Mouse (Mus musculus) lung, embryonic 14.5 days (tissue): ENCODE results near the gene Anp32e. TPM values are rescaled to one million over a fixed set of nuclear protein-coding genes. Genes with fewer than 3 reads are reported as not detected.

Source experiments
- ATAC-seq: fragments of 200-750 bp; cut with Nextera tagmentation; 2 replicates; pipeline ENCODE4 v1.8.0; 2017; ENCODE audit warnings: mild to moderate bottlenecking, moderate TSS enrichment, moderate library complexity; ENCODE audit not compliant: insufficient read depth
- DNase-seq: peaks from one replicate; pipeline ENCODE4 v3.0.0-alpha.2; 2015
- H3K27ac ChIP-seq: fragments of 300-500 bp; sonication (generic); 2 replicates; pipeline ENCODE4 v1.5.1; 2014; ENCODE audit warnings: low read depth, mild to moderate bottlenecking, moderate library complexity
- H3K27me3 ChIP-seq: fragments of 300-500 bp; sonication (generic); 2 replicates; pipeline ENCODE4 v1.6.1; 2014; ENCODE audit warnings: low read length, control low read depth; ENCODE audit not compliant: insufficient read depth
- H3K36me3 ChIP-seq: fragments of 300-500 bp; sonication (generic); 2 replicates; pipeline ENCODE4 v1.6.1; 2014; ENCODE audit warnings: control low read depth; ENCODE audit not compliant: insufficient read depth
- H3K4me1 ChIP-seq: fragments of 300-500 bp; sonication (generic); 2 replicates; pipeline ENCODE4 v1.6.1; 2014; ENCODE audit warnings: antibody characterized with exemption, control low read depth; ENCODE audit not compliant: insufficient read depth
- H3K4me2 ChIP-seq: fragments of 300-500 bp; sonication (generic); 2 replicates; pipeline ENCODE4 v1.6.1; 2014; ENCODE audit warnings: mild to moderate bottlenecking
- H3K4me3 ChIP-seq: fragments of 300-500 bp; sonication (generic); 2 replicates; pipeline ENCODE4 v1.5.1; 2014; ENCODE audit warnings: low read depth, low read length
- H3K9ac ChIP-seq: fragments of 300-500 bp; sonication (generic); 2 replicates; pipeline ENCODE4 v1.6.1; 2014
- H3K9me3 ChIP-seq: fragments of 300-500 bp; sonication (generic); 2 replicates; pipeline ENCODE4 v1.6.1; 2016; ENCODE audit warnings: low read depth, low read length, control low read depth
- CTCF ChIP-seq: IDR thresholded peaks from 2 replicates; pipeline ENCODE4 v1.5.1; 2016; ENCODE audit warnings: antibody characterized with exemption, low read depth
- WGBS: fragments of 180-500 bp; shearing (Covaris S2); extraction: QIAGEN DNeasy Blood & Tissue Kit; methylation state at CpG from one replicate; pipeline ENCODE4 v1.1.7; 2014; 5-methylcytosine and 5-hydroxymethylcytosine counted together
- polyA plus RNA-seq: library from polyadenylated mRNA; unstranded; fragments of >200 nt; fragmentation: Nextera tagmentation; extraction: Ambion mirVana; gene quantifications from 2 replicates; pipeline ENCODE4 v1.2.1, GENCODE M21; 2014

Gene Anp32e
- polyA plus RNA-seq, 1 experiment from 2014 or later = 80.5 TPM

- Histone ChIP-seq H3K9ac (no peak overlapping the region), H3K4me1 (peaks cover 6% of the 10 kb centered on the region; the same call in 1 of the 2 replicates), H3K9me3 (no peaks in the 10 kb centered on the region), H3K36me3 (peaks cover 19% of the 10 kb centered on the region; the same call in 1 of the 2 replicates), H3K27ac (no peak overlapping the region), H3K27me3 (no peaks in the 10 kb centered on the region), H3K4me2 (no peak overlapping the region), H3K4me3 (no peak overlapping the region)
- 70% methylated on average over 13 of the region's 13 CpGs for WGBS
- TF ChIP-seq CTCF = no peak
- no peak for ATAC-seq
- DNase-seq = no peak
Observed at GRCm38 (mm10) chr3:95899800-95900524, 29.1 kb upstream of the Anp32e start.

- no peaks in the 10 kb centered on the region for H3K9me3 ChIP-seq
- no peak overlapping the region; the same call in 1 of the 2 replicates for H3K4me2 ChIP-seq
- DNase-seq (no peak), ATAC-seq (no peak)
- peaks cover 11% of the 10 kb centered on the region for H3K4me1 ChIP-seq
- H3K9ac ChIP-seq = no peak overlapping the region; the same call in 1 of the 2 replicates
- no peaks in the 10 kb centered on the region for H3K27me3 ChIP-seq
- peaks cover 11% of the 10 kb centered on the region; the same call in 1 of the 2 replicates for H3K36me3 ChIP-seq
- 54% methylated on average over 9 of the region's 9 CpGs for WGBS
- no peak overlapping the region for H3K4me3 ChIP-seq
- H3K27ac ChIP-seq = no peak overlapping the region
- TF ChIP-seq CTCF = no peak
Observed at GRCm38 (mm10) chr3:95901616-95902372, 27.3 kb upstream of the Anp32e start.

GRCm38 (mm10) chr3:95902373-95902625 lies 26.7 kb upstream of the Anp32e start:
- no peaks in the 10 kb centered on the region for H3K27me3 ChIP-seq
- H3K4me2 ChIP-seq = peak overlapping the region; percentile 81; the same call in 1 of the 2 replicates
- ATAC-seq (no peak), DNase-seq (no peak)
- no peak overlapping the region for H3K9ac ChIP-seq
- no peak overlapping the region for H3K27ac ChIP-seq
- H3K4me3 ChIP-seq = no peak overlapping the region
- peaks cover 11% of the 10 kb centered on the region for H3K4me1 ChIP-seq
- H3K36me3 ChIP-seq = peaks cover 11% of the 10 kb centered on the region; the same call in 1 of the 2 replicates
- H3K9me3 ChIP-seq = no peaks in the 10 kb centered on the region
- TF ChIP-seq CTCF = no peak

- Histone ChIP-seq H3K9ac (no peak overlapping the region), H3K27ac (no peak overlapping the region)
- WGBS = 21% methylated on average over 6 of the region's 6 CpGs
Observed at GRCm38 (mm10) chr3:95902643-95903042, 26.4 kb upstream of the Anp32e start.

GRCm38 (mm10) chr3:95903753-95904502 lies 25.1 kb upstream of the Anp32e start:
- ATAC-seq = 0 out of 2 replicates have a peak, but pooled peaks have one; percentile 25
- Histone ChIP-seq H3K27ac (no peak overlapping the region; the same call in 1 of the 2 replicates), H3K9ac (peak overlapping the region; percentile 35; the same call in 1 of the 2 replicates), H3K4me3 (peak overlapping the region; percentile 34), H3K36me3 (no peaks in the 10 kb centered on the region), H3K27me3 (no peaks in the 10 kb centered on the region), H3K9me3 (no peaks in the 10 kb centered on the region), H3K4me2 (peak overlapping the region; percentile 81), H3K4me1 (peaks cover 11% of the 10 kb centered on the region)
- no peak for TF ChIP-seq CTCF
- no peak for DNase-seq
- WGBS = 7% methylated on average over 15 of the region's 15 CpGs

More at GRCm38 (mm10) chr3:95902643-95903042, 26.4 kb upstream of the Anp32e start:
- H3K27me3 ChIP-seq = no peaks in the 10 kb centered on the region
- no peaks in the 10 kb centered on the region for H3K9me3 ChIP-seq
- 0 out of 2 replicates have a peak, but pooled peaks cover 7% of the 10 kb centered on the region for H3K36me3 ChIP-seq
- TF ChIP-seq CTCF = no peak
- H3K4me2 ChIP-seq = peak overlapping the region; percentile 81
- H3K4me1 ChIP-seq = peaks cover 11% of the 10 kb centered on the region
- DNase-seq (no peak), ATAC-seq (no peak)
- no peak overlapping the region for H3K4me3 ChIP-seq

GRCm38 (mm10) chr3:95904568-95904967 lies 24.5 kb upstream of the Anp32e start, which contains the start of gene Car14:
Gene Car14, minus strand, starts transcription at chr3:95904691.
- Histone ChIP-seq H3K4me3 (peak within 1 kb of the TSS; percentile 34), H3K36me3 (no peaks in the 10 kb centered on the region), H3K4me1 (peaks cover 11% of the 10 kb centered on the region), H3K27me3 (no peaks in the 10 kb centered on the region), H3K9me3 (no peaks in the 10 kb centered on the region), H3K9ac (peak within 1 kb of the TSS; percentile 40), H3K4me2 (peak within 1 kb of the TSS; percentile 81), H3K27ac (peak within 1 kb of the TSS; percentile 46; the same call in 1 of the 2 replicates)
- DNase-seq = peak; percentile 39
- no peak for TF ChIP-seq CTCF
- WGBS = 1% methylated on average over 15 of the region's 15 CpGs
- ATAC-seq = peak; percentile 48
